ENCODE assay signal across 8 mouse cellular contexts in the genomic region with DNA sequence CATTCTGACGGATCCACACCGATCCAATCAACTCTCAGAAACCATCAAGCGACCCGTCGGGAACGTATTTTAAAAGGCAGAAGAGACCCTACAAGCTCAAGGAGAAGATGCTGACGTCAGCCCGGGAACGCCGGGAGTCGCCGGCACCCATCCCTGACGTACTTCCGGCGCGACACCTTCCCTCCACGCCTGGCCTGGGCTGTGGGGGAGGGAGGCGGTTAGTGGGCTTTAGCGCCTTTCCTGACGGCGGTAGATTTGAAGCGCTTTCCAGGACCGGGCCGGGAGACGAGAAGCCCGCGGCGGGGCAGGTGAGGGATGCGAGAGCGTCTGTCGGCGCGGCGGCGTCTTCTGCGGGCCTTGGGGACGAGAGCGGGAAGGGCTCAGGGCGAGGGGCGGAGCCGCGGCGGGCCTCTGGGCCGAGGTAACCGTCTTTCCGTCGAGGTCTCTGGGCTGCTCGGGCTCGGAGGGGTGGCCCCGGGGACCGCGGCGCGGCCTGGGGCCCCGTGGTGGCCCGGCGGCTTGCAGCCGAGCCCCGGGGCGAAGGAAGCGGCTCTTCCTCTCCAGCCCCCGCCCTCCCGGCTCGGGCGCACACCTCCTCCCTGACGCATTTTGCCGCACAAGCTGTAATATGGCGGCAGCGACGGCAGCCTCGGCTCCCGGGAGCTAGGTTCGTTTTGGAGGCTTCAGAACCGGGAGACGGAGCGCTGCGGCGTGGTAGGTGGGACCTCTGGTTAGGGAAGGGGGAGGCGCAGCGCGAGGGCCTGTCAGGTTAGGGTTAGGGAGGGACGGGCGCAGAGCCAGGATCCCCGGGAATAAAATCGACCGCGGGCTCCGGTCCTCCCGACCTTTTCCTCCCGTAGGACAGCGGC. TPM values are rescaled to one million over a fixed set of nuclear protein-coding genes. Genes with fewer than 3 reads are reported as not detected.
DNase-seq lines count a peak whose midpoint lies in the region; ATAC-seq lines count a peak whose summit lies in the region.

No protein-coding gene starts in this region.

- no peaks in the 10 kb centered on the region for H3K27me3 ChIP-seq in hindbrain, embryonic 16.5 days (replicated peaks; ENCODE audit: control insufficient read depth, insufficient read depth, low read length)

- H3K4me1 ChIP-seq in hindbrain, embryonic 16.5 days (ENCODE audit: control insufficient read depth, insufficient read depth, low read depth, low read length): peaks cover 17% of the 10 kb centered on the region

- ATAC-seq in hindbrain, embryonic 16.5 days: peak; percentile 98

- peak overlapping the region; percentile 85 for H3K4me2 ChIP-seq in hindbrain, embryonic 16.5 days (ENCODE audit: low read length)

- H3K79me2 ChIP-seq in macrophage (ENCODE audit: inconsistent target): peaks cover 45% of the 10 kb centered on the region

- peak overlapping the region; percentile 92 for H3K27ac ChIP-seq in hindbrain, embryonic 16.5 days (ENCODE audit: low read depth, low read length)
- peak overlapping the region; percentile 55 for H3K27ac ChIP-seq in macrophage

- no peaks in the 10 kb centered on the region for H3K36me3 ChIP-seq in hindbrain, embryonic 16.5 days (ENCODE audit: control insufficient read depth, insufficient read depth, low read length)
- H3K36me3 ChIP-seq in macrophage (ENCODE audit: inconsistent target): no peaks in the 10 kb centered on the region

- DNase-seq in T-cell, adult 2 months (ENCODE audit: low spot score): peak; percentile 91
- peak; percentile 94 to 96 for DNase-seq in cerebellum, postnatal 36 days
- DNase-seq in gastrocnemius, adult 18-20 months (ENCODE audit: low spot score): peak; percentile 90
- peak; percentile 95 to 96 for DNase-seq in left cerebral cortex, adult 18-20 months (ENCODE audit: low spot score in 2 of 2)
- peak; percentile 96 for DNase-seq in right cerebral cortex, adult 18-20 months
- peak; percentile 80 for DNase-seq in urinary bladder, postnatal 10 days (ENCODE audit: low spot score)

- H3K4me3 ChIP-seq in hindbrain, embryonic 16.5 days (ENCODE audit: low read length): peak overlapping the region; percentile 80
- peak overlapping the region; percentile 88 for H3K4me3 ChIP-seq in macrophage (ENCODE audit: inconsistent target)

- H3K9me3 ChIP-seq in hindbrain, embryonic 16.5 days (ENCODE audit: control insufficient read depth, low read length): no peaks in the 10 kb centered on the region

- H3K9ac ChIP-seq in hindbrain, embryonic 16.5 days (ENCODE audit: low read depth, low read length): peak overlapping the region; percentile 84

- under 1% methylated on average over 49 of the region's 91 CpGs for WGBS in hindbrain, embryonic 16.5 days
- WGBS in macrophage (ENCODE audit: missing documents): under 1% methylated on average over 88 of the region's 91 CpGs

RNA-seq across cellular contexts. Expression of gene Ppig, which starts 0.5 kb away (rescaled TPM):
- total RNA-seq in gastrocnemius, adult 18-20 months (2021): 10 to 100 TPM; 29.0 to 34.0 TPM
- 114 and 131 TPM in 2 replicates for polyA plus RNA-seq in hindbrain, embryonic 16.5 days (2015; fragmentation: Nextera tagmentation; extraction: Ambion mirVana)
- total RNA-seq in left cerebral cortex, adult 18-20 months (2021): 10 to 100 TPM; 66.6 to 69.0 TPM
- total RNA-seq in macrophage (2018; cell fraction: chromatin; rRNA removed): 100 to 1,000 TPM; 127 to 418 (median 177) TPM
- total RNA-seq in macrophage (2018; cell fraction: cytosol; rRNA removed): 10 to 100 TPM; 45.9 to 89.4 (median 62.6) TPM
- total RNA-seq in macrophage (2018; cell fraction: nucleus; rRNA removed): 100 to 1,000 TPM in 9 of 26 experiments, 10 to 100 TPM in 17; 63.9 to 158 (median 92.3) TPM
- 44.1 to 115 TPM (median 49.1 TPM) in 3 replicates for polyA plus RNA-seq in macrophage (2018)

RNA-seq across cellular contexts. Expression of gene Fastkd1, which starts 9.6 kb away (rescaled TPM):
- 10 to 100 TPM; 16.0 to 16.2 TPM for total RNA-seq in gastrocnemius, adult 18-20 months (2021)
- polyA plus RNA-seq in hindbrain, embryonic 16.5 days (2015; fragmentation: Nextera tagmentation; extraction: Ambion mirVana): 15.1 and 17.1 TPM in 2 replicates
- total RNA-seq in left cerebral cortex, adult 18-20 months (2021): 10 to 100 TPM; 14.4 to 15.4 TPM
- total RNA-seq in macrophage (2018; cell fraction: chromatin; rRNA removed): 10 to 100 TPM in 14 of 26 experiments, 1 to 10 TPM in 12; 3.5 to 18.6 (median 11.9) TPM
- 1 to 10 TPM; 2.1 to 6.7 (median 5.3) TPM for total RNA-seq in macrophage (2018; cell fraction: cytosol; rRNA removed)
- 10 to 100 TPM in 14 of 26 experiments, 1 to 10 TPM in 12; 3.8 to 20.1 (median 10.6) TPM for total RNA-seq in macrophage (2018; cell fraction: nucleus; rRNA removed)
- polyA plus RNA-seq in macrophage (2018): 3.8 to 6.3 TPM (median 4.3 TPM) in 3 replicates

RNA-seq across cellular contexts. Expression of gene Klhl41, which starts 53.0 kb away (rescaled TPM):
- 100 to 1,000 TPM; 665 to 708 TPM for total RNA-seq in gastrocnemius, adult 18-20 months (2021)
- 0.08 and 1.6 TPM in 2 replicates for polyA plus RNA-seq in hindbrain, embryonic 16.5 days (2015; fragmentation: Nextera tagmentation; extraction: Ambion mirVana)
- total RNA-seq in left cerebral cortex, adult 18-20 months (2021): under 1 TPM; 0.88 to 0.94 TPM
- 1 to 10 TPM in 2 of 26 experiments, under 1 TPM in 12, not detected in 12; 0.34 to 1.3 (median 0.70) TPM for total RNA-seq in macrophage (2018; cell fraction: chromatin; rRNA removed)
- under 1 TPM in 18 of 26 experiments, not detected in 8; 0.03 to 0.16 (median 0.08) TPM for total RNA-seq in macrophage (2018; cell fraction: cytosol; rRNA removed)
- total RNA-seq in macrophage (2018; cell fraction: nucleus; rRNA removed): 1 to 10 TPM in 1 of 26 experiments, under 1 TPM in 11, not detected in 14; 0.17 to 1.7 (median 0.44) TPM
- polyA plus RNA-seq in macrophage (2018): not detected in 3 replicates

Comparison
In these comparisons a context has a peak if more than half of its experiments do, and no peak if none do; other contexts are left out.
1. Peak in every context shown above with its lines: DNase-seq, ATAC-seq, H3K4me3 ChIP-seq and H3K27ac ChIP-seq.
2. RNA of gene Klhl41, which starts 53.0 kb away (total RNA-seq): 665 to 708 TPM in gastrocnemius, adult 18-20 months; 0.88 to 0.94 TPM in left cerebral cortex, adult 18-20 months; every median in the first group is over 100 times any median in the second.